Mouse (Mus musculus) spleen, postnatal 4 days (tissue): Measurements from ENCODE around the gene Mterf1b.
"Not testable (repeated sequence)": the region's sequence is repeated elsewhere in the genome, so short reads cannot be mapped to it uniquely, and the experiment has no call there.

Experiments used
- DNase-seq, 2 experiments: peaks; one replicate each; pipeline ENCODE4 v3.0.0; 2022; ENCODE audit warnings: low spot score in 2 of 2

Gene Mterf1b

DNA sequence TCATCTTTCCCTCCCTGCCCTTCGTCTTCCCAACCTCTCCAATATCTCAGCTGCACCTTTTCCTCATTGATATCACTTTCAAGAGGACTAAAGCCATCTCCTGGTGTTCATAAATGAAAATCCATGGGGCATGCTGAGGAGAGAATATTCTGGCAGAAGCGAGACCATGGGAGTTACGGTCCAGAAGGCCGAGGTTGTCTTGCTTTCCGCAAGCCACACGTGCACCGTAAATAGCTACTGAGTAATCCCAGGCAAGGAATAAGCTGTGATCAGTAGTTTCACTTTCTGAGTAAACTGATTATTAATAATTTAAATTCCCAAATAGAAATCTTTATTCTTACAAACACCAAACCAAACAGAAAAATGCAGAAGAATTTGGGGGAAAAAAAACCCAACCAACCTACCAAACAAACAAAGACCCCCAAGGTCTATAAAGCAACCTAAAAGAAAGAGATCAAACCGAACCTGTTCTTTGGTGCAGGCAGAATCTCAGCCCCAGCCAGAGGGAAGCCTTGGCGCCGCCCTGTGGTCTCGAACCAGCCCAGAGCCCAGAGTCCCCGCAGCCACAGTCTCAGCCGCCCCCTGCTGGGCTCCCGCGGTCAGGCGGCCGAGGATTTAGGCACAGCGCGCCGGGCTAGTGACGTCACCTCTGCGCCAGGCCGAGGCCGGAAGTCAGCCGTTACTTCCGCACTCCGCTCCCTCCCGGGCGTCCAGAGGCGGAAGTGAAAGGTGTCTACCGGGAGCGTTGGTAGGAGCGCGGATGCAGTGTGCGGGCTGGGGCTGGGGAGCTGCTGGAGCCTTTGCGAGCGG, at the start of gene Mterf1b:
Gene Mterf1b (plus strand): TSS at position 697 of the 810 bp plus-strand sequence.
- not testable (repeated sequence) for DNase-seq

DNA sequence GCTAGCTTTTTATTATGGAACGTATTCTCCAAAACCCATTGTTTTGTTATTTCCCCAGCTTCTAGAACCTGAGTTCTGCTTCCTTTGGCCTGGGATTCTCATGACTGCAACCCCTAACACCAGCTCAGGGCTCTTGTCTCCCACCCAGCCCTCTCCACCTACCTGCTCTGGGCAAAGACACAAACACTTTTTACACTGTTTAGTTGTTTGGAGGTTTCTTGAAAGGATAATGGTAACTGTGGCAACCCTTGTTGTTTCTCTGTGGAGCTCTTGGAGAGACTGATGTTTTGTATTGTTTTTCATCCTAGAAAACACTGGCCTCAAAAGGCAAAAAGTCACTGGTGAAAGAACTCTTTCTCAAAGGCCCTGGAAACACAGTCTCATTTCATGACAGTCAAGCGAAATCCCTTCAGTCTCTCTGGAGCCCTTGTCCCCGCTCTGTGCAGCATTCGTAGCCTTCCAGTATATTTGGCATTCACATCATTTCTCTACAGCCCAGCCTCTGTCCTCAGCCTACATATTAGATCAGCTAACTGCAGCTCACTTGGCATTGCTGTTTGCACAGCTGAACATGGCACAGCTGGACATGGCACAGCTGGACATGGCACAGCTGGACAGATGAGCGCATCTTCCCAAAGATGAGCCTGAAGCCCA, 32.6 kb upstream of the Mterf1b start:
- not testable (repeated sequence) for DNase-seq

GRCm38 (mm10) chr5:4161554-4161953, 30.6 kb upstream of the Mterf1b start:
- DNase-seq, result no peak

DNA sequence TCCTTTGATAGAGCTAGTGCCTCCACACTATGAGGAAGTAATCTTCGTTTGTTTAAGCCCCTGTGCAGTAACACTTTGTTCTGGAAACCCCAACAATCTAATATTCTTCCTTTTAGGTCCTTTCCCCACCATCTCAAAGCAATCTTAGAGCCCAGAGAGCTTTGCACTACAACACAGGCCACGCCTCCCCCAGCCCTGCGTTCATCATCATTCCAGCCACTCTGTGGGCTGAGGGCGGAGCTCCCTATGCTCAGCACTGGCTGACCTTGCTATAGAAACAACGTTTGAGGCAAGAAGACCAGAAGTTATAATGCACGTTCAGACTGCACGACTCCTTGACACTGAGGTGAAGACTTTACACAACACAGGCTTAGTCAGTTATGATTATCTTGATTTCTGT, 29.7 kb upstream of the Mterf1b start:
- DNase-seq, result no peak

- not testable (repeated sequence) for DNase-seq
Measured at GRCm38 (mm10) chr5:4167813-4168529, 24.2 kb upstream of the Mterf1b start.

GRCm38 (mm10) chr5:4168530-4168926, 23.6 kb upstream of the Mterf1b start:
- DNase-seq, result not testable (repeated sequence)

GRCm38 (mm10) chr5:4176421-4176820, 15.7 kb upstream of the Mterf1b start:
- DNase-seq, result not testable (repeated sequence)

GRCm38 (mm10) chr5:4179364-4179763, 12.8 kb upstream of the Mterf1b start:
- DNase-seq, result no peak

GRCm38 (mm10) chr5:4186815-4187214, 5.4 kb upstream of the Mterf1b start:
- no peak for DNase-seq

DNA sequence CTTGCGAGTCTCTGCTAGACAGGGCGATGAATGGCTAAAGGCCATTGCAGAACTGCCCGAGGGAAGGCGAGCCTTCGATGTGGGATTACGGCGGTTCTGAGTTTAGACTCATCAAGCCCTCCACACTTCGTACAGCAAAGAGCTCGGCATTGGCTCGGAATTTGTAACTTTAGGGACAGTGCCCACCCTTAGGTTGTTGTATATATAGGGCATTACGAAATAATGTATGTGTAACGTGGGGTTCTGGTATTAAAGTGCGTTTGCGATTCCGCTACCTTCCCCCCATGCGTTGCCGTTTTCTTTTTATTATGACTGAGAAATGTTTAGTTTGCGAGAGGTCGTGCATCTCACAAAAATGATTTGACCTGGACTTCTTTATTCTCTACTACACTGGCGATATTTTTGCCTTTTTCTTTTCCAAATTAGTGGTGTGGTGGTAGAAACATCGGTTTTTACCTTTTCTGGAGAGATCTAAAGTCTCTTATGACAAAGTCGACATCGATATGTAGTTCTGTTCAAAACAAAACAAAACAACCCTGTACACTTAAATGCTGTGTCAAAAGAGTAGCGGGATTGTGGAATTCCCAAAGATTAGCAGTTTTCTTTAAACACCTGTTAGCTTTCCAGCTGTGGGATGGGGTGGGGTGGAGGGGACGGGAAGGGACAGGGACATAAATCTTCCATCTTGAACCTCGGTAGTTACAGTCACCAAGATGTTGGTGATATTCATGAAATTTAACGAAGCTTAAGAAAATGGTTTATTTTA, 497 bp downstream of the Mterf1b start:
- DNase-seq, result not testable (repeated sequence)

DNA sequence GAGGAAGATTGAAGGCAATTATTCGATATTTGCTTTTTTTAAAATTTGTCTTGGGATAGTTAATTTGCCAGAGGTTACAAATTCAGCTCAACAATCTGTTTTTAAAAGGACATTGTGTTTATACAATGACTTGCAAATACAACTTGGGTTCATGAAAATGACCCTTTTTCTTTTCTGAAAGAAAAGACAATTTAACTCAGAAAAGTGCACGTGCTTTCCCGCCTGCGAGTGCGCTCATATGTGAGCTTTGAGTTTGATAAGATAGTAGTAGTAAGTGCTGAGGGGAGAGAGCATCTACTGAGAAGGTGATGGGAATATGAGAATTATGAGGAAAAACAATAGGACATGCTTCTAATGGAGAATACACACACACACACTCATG, 1.1 kb downstream of the Mterf1b start:
- no peak for DNase-seq

DNA sequence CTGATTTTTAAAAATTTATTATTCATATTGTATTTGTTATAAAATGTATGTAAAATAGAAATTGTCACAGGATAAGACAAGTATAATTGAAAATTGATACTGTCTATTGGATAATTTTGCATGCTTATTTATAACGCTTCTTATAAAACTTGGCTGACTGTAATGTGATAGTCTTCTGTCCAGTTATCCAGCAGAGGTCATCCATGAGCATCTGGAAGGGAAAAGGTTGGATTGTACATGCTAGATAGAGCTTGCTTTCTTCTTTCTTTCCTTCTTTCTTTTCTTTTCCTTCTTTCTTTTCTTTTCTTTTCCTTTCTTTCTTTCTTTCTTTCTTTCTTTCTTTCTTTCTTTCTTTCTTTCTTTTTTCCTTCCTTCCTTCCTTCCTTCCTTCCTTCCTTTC, 2.0 kb downstream of the Mterf1b start:
- no peak for DNase-seq

- no peak for DNase-seq
Measured at GRCm38 (mm10) chr5:4195086-4195485, 2.9 kb downstream of the Mterf1b start.

- no peak for DNase-seq
Measured at GRCm38 (mm10) chr5:4201368-4201767, 9.2 kb downstream of the Mterf1b start.

- not testable (repeated sequence) for DNase-seq
Measured at GRCm38 (mm10) chr5:4202276-4202810, 10.2 kb downstream of the Mterf1b start.

- not testable (repeated sequence) for DNase-seq
Measured at GRCm38 (mm10) chr5:4210082-4210481, 17.9 kb downstream of the Mterf1b start.

- no peak for DNase-seq
Measured at GRCm38 (mm10) chr5:4221309-4221708, 29.1 kb downstream of the Mterf1b start.

- no peak for DNase-seq
Measured at GRCm38 (mm10) chr5:4221981-4222623, 29.9 kb downstream of the Mterf1b start.

GRCm38 (mm10) chr5:4232163-4232562, 40.0 kb downstream of the Mterf1b start:
- no peak for DNase-seq

GRCm38 (mm10) chr5:4234505-4234904, 42.3 kb downstream of the Mterf1b start:
- no peak for DNase-seq

DNA sequence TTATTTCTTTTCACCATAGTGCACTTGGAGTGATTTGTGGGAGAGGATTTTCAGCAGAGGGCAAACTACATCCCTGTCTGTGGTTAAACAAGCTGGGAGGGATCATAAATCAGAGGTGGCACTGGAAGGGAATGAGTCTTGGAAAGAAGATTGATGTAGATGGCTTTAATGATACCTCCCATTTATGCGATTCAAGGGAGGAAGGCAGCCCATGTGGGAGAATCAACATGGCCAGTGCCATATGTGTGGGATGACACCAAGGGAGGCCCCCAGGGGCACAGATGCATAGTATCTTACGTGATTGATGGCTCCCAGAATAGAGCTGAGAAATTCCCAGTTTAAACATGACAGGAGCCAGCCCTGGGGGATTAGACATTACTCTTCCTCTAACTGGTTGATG, 48.0 kb downstream of the Mterf1b start:
- no peak for DNase-seq
